Mouse (Mus musculus): ENCODE measurements at regions not wholly inside any gene's neighbourhood (a gene's known extent, or its start where the extent isn't known, plus 50 kb on each side); places are given as distances from the start of the nearest gene placed in this dataset.

- TF ChIP-seq TAL1 (IDR thresholded peaks at IDR 0.05; ENCODE audit: low read length): no peak
- no peak for TF ChIP-seq GATA1 (IDR thresholded peaks at IDR 0.05; ENCODE audit: low read length)
These were observed 229.1 kb upstream of the Camk1g start for GRCm38 (mm10) chr1:193599163-193599562.
